Mouse (Mus musculus) monocyte, adult 2 months (primary cell): ENCODE measurements around the gene Xrcc4.

ENCODE experiments used
- DNase-seq, 2 experiments: peaks; one replicate each; pipeline ENCODE4 v3.0.0; 2022; ENCODE audit warnings: low spot score in 2 of 2, low read depth in 1 of 2

Xrcc4 gene

DNA sequence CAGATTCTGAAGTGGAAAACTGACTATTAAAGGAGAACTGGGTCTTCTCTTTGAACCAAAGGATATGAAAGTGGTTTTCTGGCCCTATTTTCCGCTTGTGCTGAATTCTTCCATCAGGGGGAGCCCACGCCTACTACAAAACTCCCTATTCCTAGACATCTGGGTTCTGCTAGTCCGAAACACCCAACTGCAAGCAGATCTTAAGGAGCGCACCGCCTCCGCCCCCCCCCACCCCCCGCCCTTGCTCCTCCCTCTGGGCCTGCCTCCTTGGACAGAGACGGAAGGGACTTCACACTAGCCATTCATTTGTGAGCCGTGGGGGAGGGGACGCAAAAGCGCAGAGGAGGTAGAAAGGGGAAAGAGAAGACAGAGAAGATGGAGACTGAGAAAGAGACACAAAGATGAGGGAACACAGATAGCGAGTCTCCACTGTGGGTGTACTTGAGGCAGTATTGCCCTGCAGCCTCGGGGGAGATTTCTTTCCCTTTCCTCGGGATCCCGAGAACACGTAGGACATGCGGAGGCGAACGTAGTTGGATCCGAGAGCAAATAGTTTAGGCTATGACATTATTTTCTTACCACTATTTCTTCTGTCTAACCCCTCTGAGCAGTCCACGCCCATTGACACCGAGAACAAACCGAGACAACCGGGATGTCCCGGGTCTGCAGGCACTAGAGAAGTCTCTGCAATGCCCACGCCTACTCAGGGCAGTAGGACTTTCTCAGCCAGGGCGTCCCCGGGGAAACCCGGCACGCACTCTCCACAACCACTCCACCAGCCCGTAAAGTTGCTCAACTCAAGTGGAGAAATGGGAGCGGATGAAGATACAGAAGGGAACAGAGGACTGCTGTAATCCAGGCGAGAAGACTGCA, 348.9 kb downstream of the Xrcc4 start:
- peak; percentile 33 to 49 for DNase-seq

DNA sequence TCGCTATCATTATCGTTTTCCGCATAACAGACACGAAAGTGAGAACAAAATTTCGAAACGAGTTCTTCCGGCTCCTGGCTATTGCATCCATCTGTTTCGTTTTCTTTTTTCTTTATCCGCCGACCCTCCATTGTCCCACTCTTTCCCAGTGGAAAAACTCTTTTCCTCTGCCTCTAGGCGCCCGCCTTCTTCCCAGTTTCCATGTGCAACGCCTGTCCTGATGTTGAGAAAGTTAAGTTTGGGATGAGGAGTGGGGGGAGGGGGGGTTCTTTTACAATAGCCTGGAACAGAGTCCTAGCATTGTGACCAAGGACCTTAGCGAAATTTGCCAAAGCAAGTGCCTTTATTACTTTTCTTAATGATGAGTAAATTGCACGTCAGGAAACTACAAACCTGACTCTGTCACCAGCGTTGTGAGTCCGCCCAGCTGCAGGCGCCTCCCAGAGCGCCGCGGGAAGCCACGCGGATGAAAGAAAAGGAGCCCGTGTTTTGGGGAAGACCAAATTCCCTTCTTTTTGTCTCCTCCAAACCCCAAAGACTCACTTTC, 349.6 kb downstream of the Xrcc4 start:
- DNase-seq: no peak

DNA sequence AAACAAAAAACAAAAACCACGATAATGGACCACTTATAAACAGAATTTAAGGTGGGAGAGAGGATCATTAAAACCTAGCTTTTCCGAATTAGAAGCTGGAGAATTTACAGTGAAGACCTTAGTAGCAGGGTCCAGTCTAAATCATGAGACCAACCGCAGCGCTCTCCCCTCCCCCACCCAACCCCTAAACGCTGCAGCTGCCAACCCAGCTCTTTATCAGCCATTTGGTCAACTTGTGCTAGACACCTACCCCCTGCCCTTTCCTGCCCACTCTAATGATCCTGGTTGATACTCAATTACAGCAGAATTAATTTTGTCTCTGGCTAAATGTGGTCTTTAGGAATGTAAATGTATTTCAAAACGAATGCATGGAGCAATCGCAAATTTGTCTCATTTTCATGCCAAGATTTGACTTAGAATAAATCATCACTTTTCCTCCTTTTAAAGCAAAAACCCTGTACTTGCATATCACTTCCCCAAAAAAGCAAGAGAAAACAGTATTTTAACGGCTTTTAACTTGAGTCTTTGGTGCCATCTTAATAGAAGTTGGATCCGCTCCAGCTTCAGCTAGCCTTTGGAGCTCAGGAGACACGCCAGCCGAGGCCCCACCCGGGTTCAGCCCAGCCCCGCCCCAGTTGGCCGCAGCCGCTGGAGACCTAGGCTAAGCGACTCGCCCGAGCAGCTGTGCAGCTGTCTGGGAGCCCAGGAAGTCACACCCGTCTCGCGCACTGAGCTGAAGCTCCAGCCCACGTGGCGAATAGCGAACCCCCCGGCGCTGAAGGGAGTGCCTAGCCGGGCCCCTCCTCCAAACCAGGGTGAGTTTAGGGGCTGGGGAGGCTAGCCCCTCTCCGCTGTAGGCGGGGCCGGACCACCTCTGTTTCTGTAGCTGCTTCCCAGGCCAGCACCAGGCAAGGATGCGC, 350.4 kb downstream of the Xrcc4 start:
- DNase-seq: peak; percentile 44 to 45

DNA sequence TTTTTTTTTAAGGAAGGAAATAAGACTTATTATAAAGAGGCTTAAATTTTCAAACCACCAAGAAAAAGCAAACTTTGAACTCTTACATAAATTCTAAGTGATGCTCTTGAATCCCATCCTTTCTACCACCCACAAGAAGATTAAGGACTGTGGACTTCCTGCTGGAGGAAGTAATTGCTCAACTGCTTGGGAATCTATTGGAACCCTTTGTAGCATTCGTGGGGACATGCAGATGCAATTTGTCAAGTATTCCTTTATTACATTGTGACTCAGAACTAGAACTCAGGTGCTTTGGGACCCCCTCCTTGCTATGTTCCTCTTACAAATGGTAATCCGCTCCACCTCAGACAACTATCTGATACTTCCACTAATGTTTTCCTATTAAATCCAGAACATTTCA, 351.1 kb downstream of the Xrcc4 start:
- DNase-seq: no peak

DNA sequence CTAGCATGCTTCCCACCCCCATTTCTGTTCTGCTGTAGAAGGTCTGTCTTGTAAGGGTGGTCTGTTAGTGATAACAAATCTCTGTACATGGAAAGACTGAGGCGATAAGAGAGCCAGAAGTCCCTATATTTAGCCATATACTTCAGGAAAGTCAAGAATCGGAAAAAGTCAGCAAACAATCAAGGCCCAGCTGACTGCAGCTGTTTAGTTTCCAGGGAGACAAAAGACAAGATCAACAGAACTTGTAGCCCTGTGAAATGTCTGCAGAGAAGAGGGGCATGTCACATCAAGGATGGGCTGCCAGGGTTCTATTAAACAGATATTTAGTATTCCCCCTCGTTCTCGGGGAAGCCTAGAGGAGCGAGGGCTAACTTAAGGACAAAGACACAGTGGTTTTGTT, 354.3 kb downstream of the Xrcc4 start:
- no peak for DNase-seq

DNA sequence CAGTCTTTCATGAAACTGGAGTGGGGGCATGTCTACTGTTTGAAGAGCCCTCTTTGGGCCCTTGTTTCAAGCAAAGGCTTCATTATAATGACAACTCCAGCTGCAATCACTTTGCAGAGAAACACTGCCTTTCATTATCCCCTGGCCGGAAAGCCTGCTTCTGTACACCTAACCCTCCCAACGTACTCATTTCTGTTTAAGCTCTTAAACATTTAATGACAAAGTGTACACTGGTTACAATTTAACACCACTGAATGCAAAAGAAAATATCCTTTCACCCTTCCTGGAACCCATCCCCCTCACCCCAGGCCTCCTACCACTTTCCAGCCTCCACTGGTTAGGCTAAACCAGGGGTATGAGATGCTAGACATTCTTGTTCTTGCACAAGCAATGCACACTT, 362.9 kb downstream of the Xrcc4 start:
- DNase-seq: no peak
